Mouse (Mus musculus): ENCODE data around the gene Hspb11.

- TF ChIP-seq POLR2A (IDR thresholded peaks at IDR 0.05; ENCODE audit: control insufficient read depth, extremely low read depth, insufficient read depth, low read length, poor library complexity) (no peak), CTCF (IDR thresholded peaks at IDR 0.05; ENCODE audit: borderline replicate concordance, control insufficient read depth, extremely low read depth, insufficient read depth, low read length, poor library complexity) (no peak)
Measured at GRCm38 (mm10) chr4:107249471-107249870, 3.9 kb upstream of the Hspb11 start.
